Mouse (Mus musculus) stomach, postnatal 0 days (tissue): ENCODE data around the gene D6Wsu163e. TPM values are rescaled to one million over a fixed set of nuclear protein-coding genes. Genes with fewer than 3 reads are reported as not detected.

ENCODE experiments used
- ATAC-seq: fragments of 200-750 bp; cut with Nextera tagmentation; 2 replicates; pipeline ENCODE4 v1.8.0; 2017; ENCODE audit not compliant: low FRiP score, low TSS enrichment
- DNase-seq: peaks from one replicate; pipeline ENCODE4 v3.0.0-alpha.2; 2016; ENCODE audit warnings: low spot score
- H3K27ac ChIP-seq: fragments of 300-500 bp; sonication (generic); replicated peaks from 2 replicates; pipeline ENCODE4 v1.5.1; 2014; ENCODE audit warnings: mild to moderate bottlenecking, control low read depth
- H3K27me3 ChIP-seq: fragments of 300-500 bp; sonication (generic); 2 replicates; pipeline ENCODE4 v1.6.1; 2014; ENCODE audit warnings: low read length; ENCODE audit not compliant: control insufficient read depth, insufficient read depth
- H3K36me3 ChIP-seq: fragments of 300-500 bp; sonication (generic); 2 replicates; pipeline ENCODE4 v1.6.1; 2014; ENCODE audit warnings: low read length, mixed read lengths; ENCODE audit not compliant: control insufficient read depth, insufficient read depth
- H3K4me1 ChIP-seq: fragments of 300-500 bp; sonication (generic); replicated peaks from 2 replicates; pipeline ENCODE4 v1.6.1; 2014; ENCODE audit warnings: antibody characterized with exemption; ENCODE audit not compliant: control insufficient read depth, insufficient read depth
- H3K4me2 ChIP-seq: fragments of 300-500 bp; sonication (generic); replicated peaks from 2 replicates; pipeline ENCODE4 v1.6.1; 2014; ENCODE audit warnings: low read depth, mild to moderate bottlenecking, control low read depth, moderate library complexity
- H3K4me3 ChIP-seq: fragments of 300-500 bp; sonication (generic); 2 replicates; pipeline ENCODE4 v1.5.1; 2014; ENCODE audit warnings: low read depth, low read length, control low read depth
- H3K9ac ChIP-seq: fragments of 300-500 bp; sonication (generic); 2 replicates; pipeline ENCODE4 v1.6.1; 2014; ENCODE audit warnings: mild to moderate bottlenecking, low read length, control low read depth, mixed read lengths
- H3K9me3 ChIP-seq: fragments of 300-500 bp; sonication (generic); 2 replicates; pipeline ENCODE4 v1.6.1; 2016; ENCODE audit warnings: low read length; ENCODE audit not compliant: control insufficient read depth
- CTCF ChIP-seq: IDR thresholded peaks from 2 replicates; pipeline ENCODE4 v1.5.1; 2016; ENCODE audit warnings: antibody characterized with exemption, low read depth, mild to moderate bottlenecking, moderate library complexity
- EP300 ChIP-seq: optimal IDR thresholded peaks from 2 replicates; pipeline ENCODE3; 2016; ENCODE audit warnings: antibody characterized with exemption
- WGBS: fragments of 180-500 bp; shearing (Covaris S2); extraction: QIAGEN DNeasy Blood & Tissue Kit; methylation state at CpG from one replicate; pipeline ENCODE4 v1.1.7; 2014; 5-methylcytosine and 5-hydroxymethylcytosine counted together
- polyA plus RNA-seq: library from polyadenylated mRNA; unstranded; fragments of >200 nt; fragmentation: Nextera tagmentation; extraction: Ambion mirVana; gene quantifications from 2 replicates; pipeline ENCODE4 v1.2.1, GENCODE M21; 2015

The D6Wsu163e gene
- polyA plus RNA-seq, 1 experiment from 2014 or later = 12.7 TPM

DNA sequence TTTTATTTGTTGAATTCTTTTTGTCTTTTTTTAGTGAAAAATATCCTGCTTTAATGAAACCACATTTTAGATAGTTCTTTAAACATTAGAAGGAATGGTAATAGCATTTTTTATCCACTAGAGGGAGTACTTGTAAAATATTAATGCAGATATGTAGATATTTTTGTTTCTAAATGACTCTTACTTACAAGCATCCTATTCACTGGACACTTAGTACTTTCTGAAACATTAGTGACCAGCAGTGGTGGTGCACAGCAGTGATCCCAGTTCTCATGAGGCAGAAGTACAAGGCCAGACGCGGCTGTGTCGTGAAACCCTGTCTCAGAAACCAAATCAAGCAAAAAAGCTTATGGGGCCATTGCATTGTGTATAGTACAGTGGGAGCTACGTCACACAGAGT, 8.6 kb downstream of the D6Wsu163e start:
- no peaks in the 10 kb centered on the region for H3K4me1 ChIP-seq
- no peaks in the 10 kb centered on the region for H3K27me3 ChIP-seq
- H3K4me2 ChIP-seq = no peak overlapping the region
- H3K4me3 ChIP-seq = no peak overlapping the region
- no peaks in the 10 kb centered on the region for H3K9me3 ChIP-seq
- DNase-seq (no peak), ATAC-seq (no peak)
- H3K27ac ChIP-seq = no peak overlapping the region
- no peak overlapping the region for H3K9ac ChIP-seq
- TF ChIP-seq CTCF (peak; percentile 67), EP300 (no peak)
- H3K36me3 ChIP-seq = 0 out of 2 replicates have a peak, but pooled peaks cover 10% of the 10 kb centered on the region
- 78% methylated on average over 4 of the region's 4 CpGs for WGBS

DNA sequence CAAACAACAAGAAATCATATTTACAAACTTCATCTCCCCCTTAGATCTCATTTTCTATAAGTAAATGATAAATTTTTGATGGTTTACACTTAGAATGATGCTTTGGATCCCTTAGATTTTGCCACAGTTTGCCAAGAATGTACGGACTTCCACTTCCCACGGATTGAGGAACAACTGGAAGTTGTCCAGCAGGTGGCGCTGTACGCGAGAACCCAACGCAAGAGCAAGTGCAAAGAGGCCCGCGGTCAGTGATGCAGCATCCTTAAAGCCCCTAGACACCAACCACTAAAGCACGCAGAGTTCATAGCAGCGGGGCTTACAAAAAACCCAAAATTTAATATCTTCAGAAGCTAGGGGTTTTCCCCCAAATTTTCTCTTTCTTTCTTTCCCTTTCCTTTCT, 16.0 kb downstream of the D6Wsu163e start:
- TF ChIP-seq EP300 (no peak), CTCF (peak; percentile 90)
- no peak overlapping the region for H3K9ac ChIP-seq
- WGBS = 8% methylated on average over 10 of the region's 10 CpGs
- H3K36me3 ChIP-seq = peaks cover 10% of the 10 kb centered on the region
- DNase-seq (peak; percentile 83), ATAC-seq (no peak)
- no peak overlapping the region for H3K4me2 ChIP-seq
- H3K27me3 ChIP-seq = no peaks in the 10 kb centered on the region
- no peak overlapping the region for H3K4me3 ChIP-seq
- no peaks in the 10 kb centered on the region for H3K9me3 ChIP-seq
- H3K27ac ChIP-seq = no peak overlapping the region
- no peaks in the 10 kb centered on the region for H3K4me1 ChIP-seq

DNA sequence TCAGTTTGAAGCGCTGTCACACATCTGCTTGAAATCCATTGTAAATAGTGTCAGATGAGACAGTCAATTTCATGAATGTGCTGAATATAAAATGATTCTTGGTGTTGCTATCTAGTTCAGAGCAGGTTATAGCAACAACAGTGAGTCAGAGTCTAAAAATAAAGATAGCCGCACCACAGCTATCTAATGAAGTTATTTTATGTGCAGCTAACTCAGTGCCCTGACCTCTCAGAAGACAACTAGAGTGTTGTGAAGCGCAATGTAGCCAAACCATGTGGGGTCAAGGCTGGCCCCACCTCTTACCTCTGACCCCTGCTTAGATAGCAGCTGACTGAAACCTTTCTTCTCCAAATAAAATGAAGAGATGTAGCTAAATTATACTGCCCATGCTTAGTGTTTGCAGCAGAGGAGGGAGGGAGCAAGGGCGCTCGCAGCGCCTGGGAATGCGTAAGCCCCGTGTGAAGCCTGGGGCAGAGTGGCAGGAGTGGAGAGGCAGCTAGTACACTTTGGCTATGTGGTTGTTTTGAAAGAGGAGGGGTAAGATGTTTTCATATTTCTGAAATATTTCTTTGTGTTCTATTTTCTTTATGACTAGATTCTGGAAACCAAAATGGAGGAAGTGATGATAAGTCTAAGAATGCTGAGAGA, 21.7 kb downstream of the D6Wsu163e start:
- TF ChIP-seq CTCF = no peak
- no peak for TF ChIP-seq EP300
- 88% methylated on average over 8 of the region's 8 CpGs for WGBS

GRCm38 (mm10) chr6:126962709-126963108, 22.9 kb downstream of the D6Wsu163e start:
- DNase-seq = no peak

More for the DNA sequence above, 21.7 kb downstream of the D6Wsu163e start:
- Histone ChIP-seq H3K9ac (no peak overlapping the region), H3K27ac (no peak overlapping the region), H3K36me3 (peaks cover 4% of the 10 kb centered on the region), H3K9me3 (no peaks in the 10 kb centered on the region), H3K4me1 (no peaks in the 10 kb centered on the region), H3K27me3 (no peaks in the 10 kb centered on the region), H3K4me3 (no peak overlapping the region), H3K4me2 (no peak overlapping the region)
- DNase-seq = no peak
- no peak for ATAC-seq

DNA sequence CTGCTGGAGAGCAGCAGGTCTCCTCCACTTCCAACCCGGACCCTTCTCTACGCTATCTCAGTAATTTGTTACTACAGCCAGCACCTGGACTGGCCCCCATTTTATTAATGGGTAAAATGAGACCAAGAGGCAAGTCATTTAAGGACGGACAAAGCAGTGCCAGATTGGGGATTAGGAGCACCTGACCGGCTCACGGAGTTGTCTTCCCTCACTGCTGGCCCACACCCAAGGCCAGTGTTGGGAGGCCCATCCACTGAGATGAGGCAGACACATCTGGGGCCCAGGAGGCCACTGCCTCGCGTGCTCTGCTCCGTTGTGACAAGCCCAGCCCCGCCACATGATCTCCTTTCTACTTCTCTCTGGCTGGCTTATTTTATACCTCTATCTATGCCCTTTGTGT, 23.7 kb downstream of the D6Wsu163e start:
- H3K27ac ChIP-seq = no peak overlapping the region
- TF ChIP-seq EP300 = no peak
- no peak for TF ChIP-seq CTCF
- no peaks in the 10 kb centered on the region for H3K4me1 ChIP-seq
- no peaks in the 10 kb centered on the region for H3K27me3 ChIP-seq
- H3K9ac ChIP-seq = no peak overlapping the region
- H3K36me3 ChIP-seq = peaks cover 3% of the 10 kb centered on the region; the same call in 1 of the 2 replicates
- 82% methylated on average over 9 of the region's 9 CpGs for WGBS
- DNase-seq (no peak), ATAC-seq (no peak)
- H3K9me3 ChIP-seq = no peaks in the 10 kb centered on the region
- no peak overlapping the region for H3K4me3 ChIP-seq
- no peak overlapping the region for H3K4me2 ChIP-seq

More at GRCm38 (mm10) chr6:126962709-126963108, 22.9 kb downstream of the D6Wsu163e start:
- H3K4me2 ChIP-seq = no peak overlapping the region
- 90% methylated on average over 5 of the region's 5 CpGs for WGBS
- H3K4me3 ChIP-seq = no peak overlapping the region
- no peak for ATAC-seq
- H3K27ac ChIP-seq = no peak overlapping the region
- no peaks in the 10 kb centered on the region for H3K9me3 ChIP-seq
- TF ChIP-seq EP300 = no peak
- TF ChIP-seq CTCF = no peak
- no peak overlapping the region for H3K9ac ChIP-seq
- no peaks in the 10 kb centered on the region for H3K27me3 ChIP-seq
- no peaks in the 10 kb centered on the region for H3K4me1 ChIP-seq
- peaks cover 2% of the 10 kb centered on the region; the same call in 1 of the 2 replicates for H3K36me3 ChIP-seq

- DNase-seq (no peak), ATAC-seq (no peak)
- Histone ChIP-seq H3K4me1 (no peaks in the 10 kb centered on the region), H3K36me3 (peaks cover 3% of the 10 kb centered on the region; the same call in 1 of the 2 replicates), H3K27ac (no peak overlapping the region), H3K27me3 (no peaks in the 10 kb centered on the region), H3K4me2 (no peak overlapping the region), H3K9ac (no peak overlapping the region), H3K9me3 (no peaks in the 10 kb centered on the region), H3K4me3 (no peak overlapping the region)
- 85% methylated on average over 14 of the region's 14 CpGs for WGBS
- no peak for TF ChIP-seq CTCF
- no peak for TF ChIP-seq EP300
These were observed 26.7 kb downstream of the D6Wsu163e start for GRCm38 (mm10) chr6:126966241-126967026.
